Mouse (Mus musculus) c-Kit-negative CD71-positive TER-119-positive erythroid progenitor cells, embryonic 14.5 days (primary cell): ENCODE measurements around the gene Hoxd10.

Source experiments
- DNase-seq: peaks from one replicate; pipeline ENCODE4 v3.0.0-alpha.2; 2013; ENCODE audit warnings: low read depth, low spot score

Gene Hoxd10

DNA sequence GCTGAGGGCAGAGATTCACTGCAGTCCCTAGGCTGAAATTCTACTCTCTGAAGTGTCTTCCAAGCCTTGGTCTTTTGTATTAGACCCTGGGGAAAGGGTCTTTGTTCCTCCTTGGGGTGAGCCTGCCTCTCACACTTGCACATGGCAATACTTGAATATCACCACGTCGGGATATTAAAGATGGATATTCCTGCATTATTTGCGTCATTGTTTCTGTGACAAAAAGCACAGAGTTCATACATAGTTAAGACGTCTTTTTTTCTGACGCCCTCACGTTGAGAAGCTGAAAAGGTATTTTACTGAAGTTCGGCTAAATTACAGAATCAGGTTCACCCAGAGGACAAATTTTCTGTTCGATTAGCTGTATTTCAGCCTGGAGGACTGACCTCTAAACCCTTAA is 38.6 kb downstream of the Hoxd10 start:
- DNase-seq = no peak

- no peak for DNase-seq
Observed at GRCm38 (mm10) chr2:74731055-74731454, 39.3 kb downstream of the Hoxd10 start.

DNA sequence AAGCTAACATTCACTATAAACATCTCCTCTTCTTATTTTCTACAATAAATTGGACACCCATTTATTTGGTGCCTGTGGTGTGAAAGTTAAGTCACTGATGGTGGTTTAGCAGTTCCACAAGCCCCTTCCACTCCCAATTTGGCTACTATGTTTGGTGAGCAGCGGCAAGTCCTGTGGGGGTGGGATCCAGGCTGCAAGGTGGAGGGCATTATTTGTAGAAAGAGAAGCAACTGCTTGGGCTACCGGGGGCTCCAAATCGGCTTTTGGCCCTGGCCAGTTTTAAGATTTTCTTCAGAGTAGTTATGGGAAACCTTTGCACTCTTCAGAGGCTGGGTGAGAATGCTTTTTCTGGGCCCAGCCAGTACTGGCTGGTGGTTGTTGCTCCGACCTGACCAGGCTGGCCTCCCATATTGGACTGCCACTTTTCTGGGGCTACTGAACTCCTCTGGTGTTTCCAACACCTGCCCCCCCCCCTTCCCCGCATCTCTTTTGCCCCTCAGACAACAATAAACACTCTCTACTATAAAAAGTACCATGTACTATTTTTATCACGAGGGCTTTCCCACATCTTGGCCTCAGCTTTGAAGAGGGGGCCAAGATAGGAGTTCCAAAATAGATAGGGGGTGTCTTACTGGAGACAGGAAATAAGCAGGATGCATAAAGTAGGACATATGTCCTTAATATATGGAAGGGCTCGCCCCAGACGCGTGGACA is 40.2 kb downstream of the Hoxd10 start:
- no peak for DNase-seq

- no peak for DNase-seq
Observed at GRCm38 (mm10) chr2:74732513-74733316, 41.0 kb downstream of the Hoxd10 start.

DNA sequence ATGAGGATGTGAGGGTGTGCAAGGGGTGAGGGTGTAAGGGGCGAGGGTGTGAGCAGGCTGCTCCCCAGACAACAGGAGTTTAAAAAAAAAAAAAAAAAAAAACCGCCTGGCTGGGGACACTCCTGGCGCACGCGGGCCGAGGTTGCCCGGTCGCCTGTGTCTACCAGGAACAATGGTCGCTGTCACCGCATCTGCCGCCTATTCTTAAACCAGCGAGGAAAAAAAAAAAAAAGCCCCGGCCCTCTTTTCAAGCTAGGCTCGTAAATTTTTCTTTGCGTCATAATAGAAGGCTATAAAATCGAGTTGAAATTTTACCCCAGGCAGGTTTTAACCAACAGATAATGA is 41.6 kb downstream of the Hoxd10 start:
- DNase-seq = no peak

- DNase-seq = no peak
Observed at GRCm38 (mm10) chr2:74733765-74734164, 42.0 kb downstream of the Hoxd10 start.

DNA sequence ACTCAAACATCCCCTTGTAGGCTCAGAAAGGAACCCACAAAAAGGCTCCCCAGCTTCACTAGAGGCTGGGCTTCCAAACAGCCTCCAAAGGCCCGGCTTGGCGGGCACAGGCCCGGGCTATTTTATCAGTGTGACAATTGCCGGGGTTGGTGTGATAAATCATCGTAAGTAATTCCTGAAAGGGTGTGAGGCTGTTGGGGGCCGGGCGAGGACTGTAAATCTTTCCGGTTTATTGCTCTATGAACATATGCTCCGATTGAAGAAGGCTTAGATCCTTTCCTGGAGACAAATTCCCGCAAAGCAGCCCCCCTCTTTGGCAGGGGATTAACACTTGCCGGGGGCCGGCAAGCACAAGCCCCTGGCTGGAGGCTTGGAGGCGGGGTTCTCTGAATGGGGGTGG is 42.7 kb downstream of the Hoxd10 start:
- DNase-seq = no peak

DNA sequence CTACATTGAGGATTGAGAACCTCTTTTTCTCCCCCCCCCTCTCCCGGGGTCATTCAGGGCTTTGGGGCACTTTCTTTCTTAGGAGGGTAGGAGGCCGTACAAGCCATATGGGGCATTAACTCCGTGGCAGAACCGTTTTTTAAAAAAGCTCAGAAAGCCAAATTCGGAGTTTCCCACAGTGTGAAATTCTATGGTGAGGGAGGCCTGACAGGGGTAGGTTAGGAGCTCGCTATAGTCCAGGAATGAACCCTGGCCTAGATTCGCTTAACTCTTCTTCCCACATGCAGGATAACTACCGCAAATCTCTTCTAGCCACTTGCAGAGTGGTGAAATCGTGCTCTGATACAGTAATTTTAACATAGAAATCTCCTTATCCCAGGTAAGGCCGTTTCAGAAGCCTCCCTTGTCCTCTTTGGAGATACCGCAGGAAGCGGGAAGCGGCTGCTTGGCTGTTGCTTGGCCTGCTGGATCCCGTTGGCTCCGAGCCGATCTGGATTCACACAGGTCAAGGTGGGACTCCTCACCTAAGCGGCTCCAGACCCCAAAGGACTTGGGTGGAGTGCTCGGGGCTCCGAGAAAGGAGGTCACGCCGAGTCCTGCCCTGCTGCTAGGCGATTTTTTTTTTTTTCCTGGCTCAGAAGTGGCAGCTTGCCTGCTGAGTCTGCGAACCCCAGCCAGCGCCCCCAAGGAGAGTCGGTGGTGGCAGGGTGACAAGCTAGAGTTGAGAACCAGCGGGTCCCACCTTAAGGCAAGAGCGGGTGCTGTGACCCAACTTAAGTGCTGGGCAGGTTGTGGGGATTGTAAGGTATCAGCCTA is 43.5 kb downstream of the Hoxd10 start:
- DNase-seq = no peak

GRCm38 (mm10) chr2:74735851-74736687 is 44.3 kb downstream of the Hoxd10 start:
- DNase-seq = no peak

DNA sequence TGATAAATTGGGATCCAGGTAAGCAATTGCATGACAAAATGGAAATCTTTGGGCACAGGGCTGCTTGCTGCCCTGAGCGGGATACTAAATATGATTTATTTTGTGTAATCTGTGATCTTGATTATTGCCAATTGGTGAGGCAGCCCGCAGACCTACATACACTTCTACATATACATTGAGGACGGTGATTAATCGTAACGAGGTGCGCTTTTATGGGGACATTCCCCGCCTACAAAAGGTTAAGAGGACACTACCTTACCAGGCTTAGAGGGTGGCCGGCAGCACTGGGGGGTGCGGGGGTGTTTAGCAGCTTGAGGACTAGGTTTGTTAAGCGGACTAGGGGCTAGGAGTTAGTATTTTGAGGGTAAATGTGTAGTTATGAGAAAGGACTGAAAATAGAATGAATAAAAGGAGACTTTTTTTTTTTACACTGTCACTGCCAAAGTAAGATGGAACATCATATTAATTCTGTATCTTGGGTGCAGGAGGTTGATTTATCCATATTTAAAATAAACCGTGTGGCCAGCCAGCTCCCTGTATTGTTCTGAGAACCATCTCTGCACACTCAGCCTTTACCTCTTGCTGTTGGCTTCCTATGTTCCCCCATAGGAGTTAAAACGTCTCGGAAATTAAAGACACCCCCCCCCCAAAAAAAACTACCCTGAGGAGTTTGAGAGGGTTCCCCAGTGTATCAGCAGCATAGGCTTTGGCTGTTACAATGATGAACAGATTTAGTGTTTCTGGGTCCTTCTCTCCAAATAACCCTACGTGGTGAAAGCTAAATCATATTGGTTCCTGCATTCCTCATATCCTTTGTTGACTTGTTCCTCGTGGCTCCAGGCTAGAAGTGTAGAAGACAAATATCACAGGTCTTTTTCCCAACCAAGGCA is 45.2 kb downstream of the Hoxd10 start:
- DNase-seq = no peak

GRCm38 (mm10) chr2:74737578-74738070 is 45.9 kb downstream of the Hoxd10 start:
- DNase-seq = no peak

DNA sequence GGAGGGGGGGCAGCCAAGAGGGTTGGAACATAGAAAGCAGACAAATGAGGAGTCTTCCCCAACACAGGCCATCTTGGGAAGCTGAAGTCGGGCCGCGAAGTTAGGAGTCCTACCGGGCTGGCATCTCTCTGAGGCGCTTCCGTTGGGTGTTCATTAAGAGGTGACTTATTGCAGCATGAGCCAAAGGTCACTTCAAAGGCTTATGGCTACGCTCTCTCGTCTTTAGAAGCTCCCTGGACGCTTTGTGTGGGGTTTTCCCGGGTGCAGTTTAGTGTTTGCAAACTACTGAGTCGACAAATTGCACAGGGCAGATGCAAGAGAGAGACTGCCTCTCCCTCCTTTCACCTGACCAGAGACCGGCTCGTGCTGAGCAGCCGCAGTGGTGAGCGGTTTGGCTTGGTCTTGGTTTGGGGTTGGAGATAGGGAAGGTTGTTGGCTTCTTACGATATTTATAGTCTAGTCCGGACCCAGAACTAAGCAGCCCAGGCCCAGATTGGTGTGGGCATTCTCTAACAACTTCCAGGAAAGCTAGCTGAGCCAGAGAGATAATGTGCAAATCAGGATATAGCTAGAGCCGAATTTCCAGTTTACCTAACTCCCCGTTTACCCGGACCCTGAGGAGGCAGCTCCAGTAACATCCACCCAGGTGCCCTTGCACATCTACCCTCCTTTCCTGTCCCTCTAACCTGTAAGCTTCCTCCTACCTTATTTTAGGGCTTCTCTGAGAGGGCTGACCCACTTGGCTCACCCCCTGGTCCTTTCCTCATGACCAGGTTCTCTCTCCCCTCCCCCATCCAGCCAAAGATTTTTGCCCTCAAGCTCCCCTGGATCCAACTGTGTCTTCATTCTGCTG is 47.1 kb downstream of the Hoxd10 start:
- DNase-seq = no peak

GRCm38 (mm10) chr2:74739476-74739800 is 47.7 kb downstream of the Hoxd10 start:
- no peak for DNase-seq

GRCm38 (mm10) chr2:74739869-74740268 is 48.1 kb downstream of the Hoxd10 start:
- DNase-seq = no peak

DNA sequence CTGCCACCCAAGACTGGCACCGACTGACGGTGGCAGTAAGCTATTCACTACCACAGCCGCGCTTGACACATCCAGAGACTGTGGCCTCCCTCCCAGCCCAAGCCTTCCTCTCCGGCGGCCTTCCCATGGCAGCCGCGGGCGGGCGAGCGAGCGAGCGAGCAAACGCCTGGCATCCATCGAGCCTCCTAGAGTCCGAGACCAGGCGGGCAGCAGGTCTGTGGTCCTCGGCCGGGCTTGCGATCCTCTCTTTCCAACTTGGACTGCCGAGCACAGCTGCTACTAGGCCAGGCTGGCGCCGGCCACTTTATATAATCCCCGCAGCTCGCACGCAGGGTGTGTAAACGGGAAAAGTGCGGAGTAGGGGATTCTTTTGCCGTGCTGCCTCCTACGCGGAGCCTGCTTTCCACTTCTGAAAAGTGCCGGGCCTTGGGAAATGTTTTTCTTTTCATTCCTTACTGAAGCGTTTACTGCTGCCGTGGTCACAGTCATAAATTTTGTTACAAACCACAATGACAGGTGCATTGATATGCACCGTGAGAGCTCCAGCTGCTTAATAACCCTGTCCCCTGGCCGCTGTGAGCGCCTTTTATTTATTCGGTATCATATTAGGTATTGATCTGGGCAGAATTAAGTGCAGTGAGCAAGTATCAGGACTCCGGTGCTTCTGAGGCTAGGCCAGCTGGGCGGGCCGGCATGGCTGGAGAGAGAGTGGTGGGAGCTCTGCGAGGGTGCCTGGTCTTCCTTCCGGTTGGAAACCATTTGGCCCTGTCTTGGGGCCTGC is 48.8 kb downstream of the Hoxd10 start:
- no peak for DNase-seq

DNA sequence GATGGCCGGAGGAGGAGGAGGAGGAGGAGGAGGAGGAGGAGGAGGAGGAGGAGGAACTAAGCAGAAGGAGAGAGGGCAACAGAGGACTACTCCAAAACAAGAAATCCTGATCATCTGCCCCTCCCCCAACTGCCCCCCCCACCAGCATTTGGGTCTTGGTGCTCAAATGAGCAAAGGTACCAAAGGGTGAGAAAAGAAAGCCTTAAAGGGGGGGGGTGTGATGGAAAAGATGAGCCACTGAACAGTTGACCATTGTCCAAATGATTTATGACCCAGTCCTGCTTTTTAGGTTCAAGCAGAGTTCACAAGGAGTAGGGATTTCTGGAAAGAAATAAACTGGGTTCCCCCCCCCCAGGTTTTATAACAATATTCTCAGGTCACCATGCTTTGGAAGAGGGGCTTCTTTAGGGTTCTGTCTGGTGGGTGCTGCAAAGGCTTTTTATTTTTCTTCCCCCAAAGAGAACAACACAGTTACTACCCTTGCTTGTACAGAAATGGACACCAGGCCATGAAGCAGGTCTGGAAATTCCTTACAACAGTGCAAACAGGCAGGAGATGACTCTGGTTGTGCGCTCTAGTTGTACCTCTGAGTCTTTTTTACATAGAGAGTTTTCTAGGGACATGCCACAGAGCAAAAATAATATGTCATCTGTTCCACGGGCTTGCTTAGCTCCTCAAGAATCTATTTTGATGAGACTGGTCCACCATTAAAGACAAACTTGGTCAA is 49.7 kb downstream of the Hoxd10 start:
- DNase-seq = no peak

- DNase-seq = no peak
Observed at GRCm38 (mm10) chr2:74741979-74742277, 50.2 kb downstream of the Hoxd10 start.
